Mouse (Mus musculus) E14TG2a.4 (cell line): ENCODE measurements around the gene Hhip.

Source experiments
- CTCF ChIP-seq: conservative IDR thresholded peaks from 2 replicates; pipeline ENCODE4 v1.5.1; 2014; ENCODE audit warnings: low read length
- NANOG ChIP-seq: IDR thresholded peaks from 2 replicates; pipeline ENCODE4 v1.6.1; 2014; ENCODE audit warnings: borderline replicate concordance, low read length, mixed read lengths

DNA sequence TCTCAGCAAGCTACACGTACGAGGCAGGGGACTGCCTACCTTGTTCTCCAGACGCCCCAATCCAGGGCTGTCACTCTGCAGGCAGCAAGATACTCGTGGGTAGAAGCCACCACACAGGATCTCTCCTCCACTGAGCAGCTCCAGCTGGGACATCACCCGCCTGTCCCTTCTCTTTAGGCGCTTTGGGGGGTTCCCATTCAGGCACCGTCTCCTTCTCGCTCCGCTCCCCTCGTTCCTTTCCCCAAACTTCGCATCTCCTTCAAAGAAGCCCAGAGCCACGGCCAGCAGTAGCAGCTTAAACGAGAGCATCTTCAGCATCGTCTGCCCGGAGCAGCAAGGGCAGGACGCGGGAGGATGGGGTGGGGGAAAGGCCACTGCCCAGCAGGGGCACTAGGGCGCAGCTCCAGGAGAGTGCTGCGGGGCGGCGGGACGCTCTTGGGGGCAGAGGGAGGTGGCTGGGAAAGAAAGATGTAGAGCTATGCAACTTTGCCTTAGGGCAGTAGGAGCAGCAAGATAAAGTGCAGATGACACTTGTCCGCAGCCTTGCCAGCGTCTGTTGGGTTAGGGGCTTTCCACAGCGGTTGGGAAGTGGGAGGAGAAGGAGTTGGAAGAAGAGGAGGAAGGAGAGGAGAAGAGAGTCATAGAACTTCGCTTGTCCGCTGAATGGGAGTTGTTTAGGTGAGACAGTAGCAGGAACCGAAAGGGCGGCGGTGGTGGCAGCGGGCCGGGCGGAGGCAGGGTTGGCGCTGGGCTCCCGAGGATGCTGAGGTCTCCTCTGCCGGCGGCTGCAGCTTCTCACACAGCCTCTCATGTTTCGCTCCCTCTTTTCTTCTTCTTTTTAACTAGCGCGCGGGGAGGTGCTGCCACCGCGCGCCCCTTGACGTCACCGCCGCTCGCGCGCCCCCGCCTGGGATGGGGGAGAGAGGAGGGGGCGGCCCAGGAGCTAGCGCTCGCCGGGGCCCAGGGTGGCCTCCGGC is at the start of gene Hhip:
- TF ChIP-seq CTCF (no peak), NANOG (no peak)
